Mouse (Mus musculus): ENCODE data around the gene Cym.
A peak's percentile ranks its signal among the peaks of the same experiment; 100 is the strongest.

Gene Cym

DNA sequence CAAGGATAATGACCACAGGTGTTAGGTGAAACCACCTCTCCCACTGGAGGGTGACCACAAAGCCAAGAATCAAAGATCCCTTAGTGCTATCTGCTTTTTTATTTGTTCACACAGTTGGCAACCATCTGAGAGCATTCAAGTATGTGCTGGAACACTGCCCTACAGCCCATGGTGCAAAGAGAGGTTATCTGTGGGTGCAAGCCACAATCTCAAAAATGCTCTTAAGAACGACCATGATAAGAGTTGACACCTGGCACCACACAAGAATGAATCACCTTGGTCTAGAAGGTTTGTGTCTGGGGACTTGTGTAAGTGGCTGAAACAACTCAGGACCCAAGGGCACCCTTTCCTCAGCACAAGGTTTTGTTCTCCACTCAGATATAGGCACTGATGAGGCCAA is 1.7 kb upstream of the Cym start:
- DNase-seq (ENCODE audit: low spot score in 2 of 2), result no peak

GRCm38 (mm10) chr3:107218572-107218971 is 3.0 kb downstream of the Cym start:
- no peak for DNase-seq (ENCODE audit: low spot score in 2 of 2)

DNA sequence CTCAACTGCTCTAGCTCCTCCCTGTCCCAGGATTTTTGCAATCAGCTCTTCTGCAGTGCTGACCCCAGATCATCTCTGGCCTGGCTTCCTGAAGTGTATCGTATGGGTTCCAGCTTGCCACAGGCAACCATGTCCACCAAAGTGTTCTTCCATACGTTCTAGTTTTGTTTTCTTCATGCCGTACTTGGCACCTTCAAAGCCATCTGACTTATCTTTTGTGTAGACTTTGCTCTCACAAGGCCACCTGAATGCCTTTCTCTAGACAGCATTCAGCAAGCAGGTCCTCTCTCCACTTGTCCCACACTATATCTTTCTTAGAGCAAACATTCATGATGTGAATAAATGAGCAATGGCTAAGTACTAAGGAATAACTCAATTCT is 4.4 kb downstream of the Cym start:
- no peak for DNase-seq (ENCODE audit: low spot score in 2 of 2)

DNA sequence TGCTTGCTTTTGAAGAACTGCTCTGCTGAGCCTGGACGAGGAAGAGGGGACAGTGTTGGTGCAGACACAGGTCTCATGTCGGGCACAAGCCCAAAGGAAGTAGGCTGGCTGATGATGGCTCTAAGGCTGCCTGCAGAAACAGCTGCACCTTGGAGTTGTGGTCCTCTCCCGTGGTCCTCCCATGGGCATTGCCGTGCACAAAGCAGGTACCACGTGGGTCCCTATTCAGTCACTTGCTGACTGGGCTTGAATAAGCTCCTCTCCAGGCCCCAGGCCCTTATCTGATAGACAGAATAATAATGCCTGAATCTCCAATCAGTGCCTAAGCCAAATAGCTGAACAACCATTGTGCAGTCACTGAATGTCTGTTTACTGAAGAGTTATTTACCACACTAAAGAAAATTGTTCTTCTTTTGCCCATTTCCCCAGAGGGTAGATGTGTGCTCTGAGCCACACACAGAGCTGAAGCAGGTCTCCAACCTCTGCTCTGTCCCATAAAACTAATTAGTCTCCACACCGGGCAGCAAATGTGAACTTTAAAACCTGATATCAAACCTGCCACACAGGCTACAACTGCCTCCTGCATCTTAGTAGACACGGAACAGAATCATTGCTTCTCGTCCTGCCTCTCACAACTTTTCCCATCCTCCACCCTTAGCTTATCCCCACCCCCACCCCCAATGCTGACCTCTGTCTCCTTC is 5.0 kb downstream of the Cym start:
- no peak for DNase-seq (ENCODE audit: low spot score in 2 of 2)

GRCm38 (mm10) chr3:107214606-107215005 is 6.9 kb downstream of the Cym start:
- no peak for DNase-seq (ENCODE audit: low spot score in 2 of 2)

DNA sequence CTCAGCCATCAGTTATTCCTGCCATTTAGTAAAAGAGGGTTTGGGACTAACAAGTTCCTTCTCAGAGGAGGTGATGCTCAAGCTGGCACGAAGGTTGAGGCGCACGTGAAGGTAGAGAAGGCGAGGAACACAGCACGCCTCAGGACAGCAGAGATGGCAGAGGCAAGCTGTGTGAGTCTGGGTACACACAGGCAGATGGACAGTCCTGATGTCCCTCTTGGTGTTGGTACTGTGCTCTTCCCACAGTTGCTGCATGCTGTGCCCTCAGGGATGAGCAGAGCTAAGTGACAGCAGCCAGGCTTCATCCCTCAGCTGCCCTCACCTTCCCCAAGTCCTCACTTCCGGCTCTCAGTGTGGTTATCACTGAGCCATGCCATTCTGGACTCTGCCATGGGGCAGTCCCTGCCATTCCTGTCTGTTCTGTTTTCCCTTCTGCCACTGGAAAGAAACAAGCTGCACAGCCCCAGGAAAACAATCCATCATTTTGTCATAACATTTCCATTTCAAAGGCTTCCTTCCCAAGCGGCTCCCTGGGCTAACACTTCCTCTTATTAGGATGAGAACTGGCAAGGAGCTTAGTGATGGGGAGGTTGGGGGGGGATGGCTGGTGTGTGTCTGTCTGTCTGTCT is 13.8 kb downstream of the Cym start:
- DNase-seq (ENCODE audit: low spot score in 2 of 2), result no peak

- DNase-seq (ENCODE audit: low spot score in 2 of 2), result no peak
Measured at GRCm38 (mm10) chr3:107206490-107207150, 14.9 kb downstream of the Cym start.

DNA sequence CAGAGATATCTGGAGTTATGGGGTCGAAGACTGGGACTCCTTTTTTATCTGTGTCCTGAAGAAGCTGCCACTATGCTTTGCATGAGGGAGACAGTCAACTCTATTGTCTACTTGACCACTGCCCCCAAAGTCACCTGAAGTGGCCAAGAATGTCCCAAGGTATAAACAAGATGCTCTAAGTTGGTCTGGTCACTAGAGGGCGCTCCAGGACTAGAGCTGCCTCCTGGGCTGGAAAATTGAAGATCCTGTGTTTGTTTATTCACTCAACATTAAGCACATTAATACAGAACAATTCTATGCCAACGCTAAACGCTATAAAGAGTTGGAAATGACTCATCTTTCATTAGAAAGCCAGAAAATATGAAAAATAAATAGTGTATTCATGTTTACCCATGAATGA is 15.5 kb downstream of the Cym start:
- DNase-seq (ENCODE audit: low spot score in 2 of 2), result peak in 1 of 2 experiments; percentile 77

DNA sequence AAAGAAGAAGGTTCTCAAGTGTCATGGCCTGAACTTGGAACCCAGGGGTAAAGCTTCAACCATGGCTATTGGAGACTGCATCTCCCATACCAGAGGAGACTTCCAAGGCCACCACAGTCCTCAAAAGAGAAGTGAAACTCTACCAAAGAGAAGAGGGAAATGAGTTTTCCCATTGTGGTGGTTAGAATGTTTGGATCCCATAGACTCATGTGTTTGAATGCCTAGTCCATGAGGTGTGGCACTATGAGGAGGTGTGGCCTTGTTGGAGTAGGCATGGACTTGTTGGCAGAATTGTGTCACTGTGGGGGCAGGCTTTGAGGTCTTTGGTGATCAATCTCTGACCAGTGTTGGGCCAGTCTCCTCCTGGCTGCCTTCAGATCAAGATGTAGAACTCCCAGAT is 16.4 kb downstream of the Cym start:
- DNase-seq (ENCODE audit: low spot score in 2 of 2), result no peak

DNA sequence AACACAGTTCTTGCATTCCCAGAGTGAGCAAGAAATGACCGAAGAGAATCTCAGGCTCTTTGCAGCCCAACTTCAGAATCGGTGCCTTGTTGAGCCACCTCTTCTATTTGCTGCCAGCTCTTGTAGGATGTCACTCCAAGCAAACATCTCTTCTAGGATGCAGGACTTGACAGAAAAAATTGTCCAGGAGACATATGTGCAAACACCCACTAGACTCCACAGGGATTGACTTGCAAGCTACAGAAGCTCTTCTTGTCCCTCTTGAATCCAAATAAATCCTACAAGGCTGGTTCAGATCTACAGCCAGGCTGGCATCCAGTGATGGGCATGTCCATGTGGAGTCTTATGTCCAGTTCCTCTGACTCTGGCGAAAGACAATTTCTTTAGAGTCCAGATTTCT is 17.1 kb downstream of the Cym start:
- no peak for DNase-seq (ENCODE audit: low spot score in 2 of 2)

DNA sequence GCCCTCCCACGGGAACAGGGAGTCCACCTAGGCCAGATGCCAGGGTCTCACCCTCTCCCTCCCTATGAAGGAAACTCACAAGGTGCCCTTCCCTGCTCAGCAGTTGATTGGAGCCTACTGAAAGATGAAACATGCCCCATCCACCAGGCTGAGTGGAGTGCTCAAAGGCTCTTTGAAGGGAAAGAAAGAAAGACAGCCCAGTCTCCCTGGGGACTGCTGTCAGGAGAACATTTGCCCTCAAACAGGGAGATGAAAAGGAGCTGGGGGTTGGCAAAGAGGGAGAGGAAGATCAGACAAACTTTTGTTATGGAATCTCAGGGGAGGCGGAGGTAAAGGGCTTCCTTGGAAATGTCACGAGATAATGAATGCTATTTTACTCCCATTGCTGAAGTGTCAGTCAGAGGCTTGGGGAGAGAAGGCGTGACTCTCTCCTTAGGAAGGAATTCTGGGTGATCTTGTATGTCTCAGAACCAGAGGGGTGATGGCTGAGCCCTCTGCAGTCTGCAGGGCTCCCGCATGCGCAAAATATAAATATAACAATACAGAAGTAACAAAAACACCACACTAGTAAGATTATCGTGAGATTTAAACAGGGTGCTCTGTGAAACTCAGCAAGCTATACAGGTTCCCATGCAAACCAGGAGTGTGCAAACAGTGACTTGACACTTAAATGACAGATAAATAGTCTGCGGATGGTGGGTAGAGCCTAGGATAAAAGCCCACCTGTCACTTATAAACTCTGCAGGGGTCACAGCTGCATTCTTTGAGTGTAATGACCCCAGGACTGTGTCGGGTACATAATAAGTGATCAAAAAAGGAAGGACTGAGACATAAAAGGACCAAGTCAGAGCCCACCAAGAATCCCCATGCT is 20.0 kb downstream of the Cym start:
- DNase-seq (ENCODE audit: low spot score in 2 of 2), result no peak

- DNase-seq (ENCODE audit: low spot score in 2 of 2), result peak; percentile 43 to 82
Measured at GRCm38 (mm10) chr3:107188226-107188899, 33.2 kb downstream of the Cym start.

DNA sequence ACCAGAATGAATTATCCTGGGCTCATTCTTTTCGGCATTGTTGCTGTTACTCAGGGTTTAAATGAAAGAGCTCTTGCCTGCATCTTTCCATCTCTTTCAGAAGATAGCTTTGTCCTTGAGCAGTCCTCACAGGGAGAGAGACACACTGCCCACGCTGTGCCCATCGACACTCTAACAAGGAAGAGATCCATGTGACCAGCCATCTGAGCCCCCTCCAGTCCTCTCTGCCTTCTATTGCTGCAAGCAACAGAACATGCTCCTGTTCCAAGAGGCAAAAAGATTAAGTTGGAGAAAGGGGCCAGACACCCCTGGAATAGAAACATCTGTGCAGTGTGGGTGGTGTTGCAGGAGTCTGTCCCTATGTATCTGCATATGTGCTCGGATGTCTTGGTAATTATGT is 34.5 kb downstream of the Cym start:
- no peak for DNase-seq (ENCODE audit: low spot score in 2 of 2)

- DNase-seq (ENCODE audit: low spot score in 2 of 2), result no peak
Measured at GRCm38 (mm10) chr3:107185597-107185996, 35.9 kb downstream of the Cym start.

- DNase-seq (ENCODE audit: low spot score in 2 of 2), result no peak
Measured at GRCm38 (mm10) chr3:107183178-107183577, 38.4 kb downstream of the Cym start.

DNA sequence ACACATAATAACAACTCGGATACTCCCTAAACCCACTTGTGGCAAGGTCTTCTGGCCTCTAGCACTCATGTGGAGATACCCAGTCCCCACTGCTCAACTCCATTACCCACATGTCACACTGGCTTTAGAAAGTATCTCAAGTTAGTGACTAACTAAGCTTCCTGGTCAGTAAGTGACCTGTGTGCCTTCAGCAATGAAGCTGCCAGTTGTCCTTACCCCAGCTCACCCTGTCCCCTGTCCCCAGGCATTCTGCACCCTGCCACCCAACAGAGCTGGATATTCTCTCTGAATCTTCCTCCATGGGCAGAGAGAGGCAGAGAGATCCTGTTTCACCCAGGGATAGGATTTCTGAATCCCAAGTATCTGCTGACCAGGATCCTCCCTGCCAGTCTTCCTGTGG is 38.8 kb downstream of the Cym start, which contains the start of gene Kcna10:
Kcna10 (plus strand) TSS at position 301 of the 400 bp plus-strand sequence.
- DNase-seq (ENCODE audit: low spot score in 2 of 2), result no peak

DNA sequence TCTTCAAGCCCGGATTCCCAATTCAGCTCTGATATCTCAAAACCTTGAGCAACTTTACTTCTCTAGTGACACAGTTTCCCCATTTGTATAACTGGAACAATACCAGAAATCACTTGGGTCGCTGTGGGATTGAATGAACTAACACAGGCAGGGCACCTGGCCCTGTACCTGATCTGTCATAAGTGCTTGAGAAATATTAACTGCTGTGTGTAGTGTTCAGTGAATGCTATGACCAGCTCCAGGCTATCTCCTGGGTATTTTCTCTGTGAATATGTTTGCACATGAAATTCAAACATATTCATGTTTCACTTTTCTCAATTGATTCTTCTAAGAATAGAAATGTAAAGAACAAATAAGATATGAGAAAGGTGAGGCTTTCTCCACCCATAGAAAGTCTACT is 40.7 kb downstream of the Cym start:
- DNase-seq (ENCODE audit: low spot score in 2 of 2), result no peak

DNA sequence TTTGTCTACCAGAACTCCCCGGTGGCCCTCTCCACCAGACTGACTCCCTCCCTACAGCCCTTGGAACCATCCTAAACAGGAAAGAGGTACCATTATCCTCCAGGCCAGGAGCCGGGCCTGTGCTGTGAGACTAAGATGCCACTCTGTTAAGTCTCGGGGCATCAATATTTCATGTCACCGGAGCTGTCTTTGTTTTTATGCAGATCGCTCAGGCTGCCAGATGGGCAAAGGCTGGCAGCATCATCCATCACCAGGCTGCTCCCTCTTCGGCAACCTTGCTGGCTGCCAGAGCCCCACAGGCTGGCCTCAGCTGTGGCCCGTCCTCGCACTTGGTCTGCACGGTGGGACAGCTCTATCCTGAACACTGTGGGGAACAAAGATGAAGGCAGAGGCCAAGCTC is 45.0 kb downstream of the Cym start:
- no peak for DNase-seq (ENCODE audit: low spot score in 2 of 2)

GRCm38 (mm10) chr3:107175486-107175885 is 46.0 kb downstream of the Cym start:
- peak in 1 of 2 experiments; percentile 12 for DNase-seq (ENCODE audit: low spot score in 2 of 2)

GRCm38 (mm10) chr3:107172556-107172955 is 49.0 kb downstream of the Cym start:
- no peak for DNase-seq (ENCODE audit: low spot score in 2 of 2)

- no peak for DNase-seq (ENCODE audit: low spot score in 2 of 2)
Measured at GRCm38 (mm10) chr3:107171964-107172363, 49.6 kb downstream of the Cym start.

DNA sequence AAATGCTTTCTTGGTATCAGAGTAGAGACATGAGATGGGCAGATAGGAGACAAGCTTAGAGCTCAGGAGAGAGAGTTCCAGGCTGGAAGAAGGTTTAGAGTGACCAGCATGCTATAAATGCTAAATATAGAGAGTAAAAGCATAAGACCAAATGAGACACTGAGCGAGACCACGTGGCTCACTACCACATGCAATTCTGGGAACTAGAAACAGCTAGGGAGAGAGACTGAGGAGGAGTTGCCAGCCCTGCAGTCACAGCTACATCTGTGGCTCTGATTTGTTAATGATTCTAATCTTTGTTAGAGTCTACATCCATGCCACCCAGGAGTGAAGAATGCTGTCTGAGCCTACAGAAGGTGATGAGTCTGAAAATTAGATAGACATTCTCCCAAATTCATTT is 52.0 kb downstream of the Cym start:
- DNase-seq (ENCODE audit: low spot score in 2 of 2), result peak in 1 of 2 experiments; percentile 44
